Mouse (Mus musculus) testis, adult 2 months (tissue): Measurements from ENCODE around the gene Rad17.

Source experiments
- CTCF ChIP-seq: fragments of 200-500 bp; IDR thresholded peaks from 2 replicates; pipeline ENCODE4 v1.5.1; 2012; ENCODE audit warnings: low read depth, mild to moderate bottlenecking, inconsistent platforms, low read length, moderate library complexity; ENCODE audit not compliant: control insufficient read depth, insufficient read depth, insufficient replicate concordance
- POLR2A ChIP-seq: fragments of 200-500 bp; IDR thresholded peaks from 2 replicates; pipeline ENCODE4 v1.6.1; 2012; ENCODE audit warnings: low read depth, mild to moderate bottlenecking, inconsistent platforms, low read length, moderate library complexity; ENCODE audit not compliant: control insufficient read depth

- TF ChIP-seq CTCF (no peak), POLR2A (no peak)
Measured at GRCm38 (mm10) chr13:100601034-100601433, 49.8 kb downstream of the Rad17 start.
